Mouse (Mus musculus): Measurements from ENCODE around the gene Scrn1.

Gene Scrn1

GRCm38 (mm10) chr6:54481390-54482112 lies 84.7 kb downstream of the Scrn1 start:
- intact Hi-C loops (cut with DNase I): no loop called here

DNA sequence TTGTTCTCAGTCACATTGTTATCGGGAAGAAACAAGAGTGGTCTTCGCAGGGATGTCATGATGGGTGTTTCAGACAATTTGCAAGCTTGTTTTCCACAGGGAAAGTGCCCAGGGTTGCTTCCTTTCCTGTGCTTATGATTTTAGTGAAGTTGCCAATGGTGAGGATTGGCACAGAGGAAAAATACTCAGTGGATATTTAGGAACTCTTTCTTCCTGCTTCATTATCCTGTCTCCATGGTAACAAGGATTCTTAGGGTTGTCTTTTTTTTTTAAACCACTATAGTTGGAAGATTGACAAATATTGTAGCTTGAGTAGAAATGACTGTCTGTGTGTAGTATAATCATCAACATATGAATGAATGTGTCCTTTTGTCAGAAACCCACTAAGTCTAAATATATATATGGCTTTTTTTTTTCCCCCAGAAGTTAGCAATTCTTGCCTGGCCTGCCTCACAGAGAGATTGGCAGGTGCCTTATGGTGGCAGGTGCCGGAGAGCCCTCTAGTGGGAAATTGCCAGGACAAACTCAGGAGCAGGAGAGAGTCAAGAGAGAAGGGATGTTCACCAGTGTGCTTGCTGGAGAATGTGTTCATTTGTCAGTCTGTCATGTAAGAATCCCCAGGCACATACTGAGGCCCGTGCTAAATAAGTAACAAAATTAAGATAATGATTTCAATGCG lies 87.5 kb downstream of the Scrn1 start:
- intact Hi-C loops (cut with DNase I): loop anchor here (2.0 to 5.0 kb wide), 2 partner anchors 66 to 86 kb away; no protein-coding TSS in a partner anchor

DNA sequence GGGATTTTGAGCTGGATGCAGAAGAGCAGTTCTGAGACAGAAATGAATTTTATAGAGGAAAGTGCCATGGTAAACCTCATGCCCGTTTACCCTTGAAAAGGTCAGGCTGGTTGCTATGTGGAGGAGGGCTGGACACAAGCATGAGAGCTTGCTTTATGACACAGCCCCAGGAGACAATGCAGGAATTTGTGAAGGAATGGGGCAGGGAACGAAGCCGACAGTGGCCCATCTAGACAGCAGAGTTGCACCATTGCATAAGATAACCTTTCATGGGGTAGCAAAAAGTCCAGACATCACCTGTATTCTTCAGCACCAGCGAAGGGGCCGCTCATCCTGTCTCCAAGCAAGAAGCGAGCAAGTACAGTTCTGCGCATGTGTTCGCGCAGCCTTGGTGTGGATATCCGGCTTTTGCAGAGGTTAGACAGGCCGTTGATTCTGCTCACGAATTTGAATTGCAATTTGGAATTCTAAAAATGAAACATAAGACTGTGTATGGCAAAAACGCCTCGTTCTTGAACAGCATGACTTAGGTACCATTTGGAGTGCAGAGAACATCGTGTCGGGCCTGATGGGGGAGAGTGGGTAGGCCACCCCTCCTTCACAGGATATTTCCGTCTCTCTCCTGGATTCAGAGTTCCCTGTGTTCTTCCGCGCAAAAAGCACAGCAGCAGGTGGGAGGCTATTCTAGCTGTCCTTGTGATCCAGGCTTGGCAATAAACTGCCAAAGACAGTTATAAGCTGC lies 90.2 kb downstream of the Scrn1 start:
- intact Hi-C loops (cut with DNase I): loop anchor here (5.0 kb wide), 1 partner anchor 64 kb away; no protein-coding TSS in a partner anchor

GRCm38 (mm10) chr6:54472846-54473715 lies 93.2 kb downstream of the Scrn1 start:
- intact Hi-C loops (cut with DNase I): no loop called here

DNA sequence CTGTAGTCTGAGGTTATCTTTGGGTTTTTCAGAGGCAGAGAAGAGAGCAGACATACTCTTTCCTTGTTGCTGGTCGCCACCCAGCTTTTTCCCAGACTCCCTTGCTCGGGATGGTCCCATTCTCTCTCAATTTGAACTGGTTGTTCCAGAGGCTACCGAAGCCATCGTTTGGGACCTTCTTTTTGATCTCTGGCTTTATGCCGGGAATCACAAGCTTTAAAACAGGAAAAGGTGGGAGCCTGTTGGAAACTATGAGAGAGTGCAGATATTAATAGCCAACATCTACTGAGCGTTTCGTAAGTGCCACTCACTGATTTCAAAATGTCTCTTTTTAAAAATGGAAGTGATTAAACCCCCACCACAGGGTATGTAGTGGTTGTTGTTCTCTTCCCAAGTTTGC lies 94.4 kb downstream of the Scrn1 start:
- intact Hi-C loops (cut with DNase I): no loop called here

GRCm38 (mm10) chr6:54467371-54467770 lies 98.9 kb downstream of the Scrn1 start:
- intact Hi-C loops (cut with DNase I): no loop called here

DNA sequence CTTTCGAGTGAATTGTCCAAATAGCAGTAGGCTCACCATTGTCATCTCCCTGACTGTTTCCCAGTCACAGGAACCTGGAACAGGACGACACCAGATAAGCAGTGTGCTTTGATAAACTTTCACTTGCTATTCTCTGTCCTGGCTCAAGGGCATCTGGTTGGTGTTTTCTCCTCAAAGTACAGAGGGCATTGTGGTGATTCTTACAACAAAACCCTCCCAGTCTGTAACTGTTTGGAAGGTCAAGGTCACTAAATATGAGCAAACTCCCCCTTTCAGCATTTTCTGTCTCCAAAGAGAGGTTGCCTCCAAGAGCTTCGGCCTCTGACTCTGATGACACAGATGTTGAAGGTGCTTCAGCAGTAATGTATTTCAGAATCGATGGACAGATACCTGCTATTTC lies 101.4 kb downstream of the Scrn1 start:
- intact Hi-C loops (cut with DNase I): no loop called here

GRCm38 (mm10) chr6:54463701-54464458 lies 102.4 kb downstream of the Scrn1 start:
- intact Hi-C loops (cut with DNase I): no loop called here

DNA sequence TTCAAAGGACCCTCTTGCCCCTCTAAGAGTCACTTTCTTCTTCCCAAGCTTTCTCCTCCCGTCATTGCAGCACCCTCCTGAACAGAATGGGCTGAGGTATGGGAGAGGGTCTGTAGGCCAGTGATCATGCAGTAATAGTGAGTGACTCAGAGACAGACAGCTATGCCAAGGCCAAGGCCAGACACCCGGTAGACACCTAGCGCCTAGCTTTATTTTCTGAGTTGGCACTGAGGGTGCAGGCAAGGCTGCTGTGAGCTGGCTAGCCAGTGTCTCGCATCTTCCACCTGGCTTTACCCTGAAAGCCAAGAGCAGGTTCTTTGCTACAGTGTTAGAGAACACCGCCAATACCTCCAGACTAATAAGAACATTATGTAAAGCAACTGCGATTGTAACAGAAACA lies 103.5 kb downstream of the Scrn1 start:
- intact Hi-C loops (cut with DNase I): no loop called here

DNA sequence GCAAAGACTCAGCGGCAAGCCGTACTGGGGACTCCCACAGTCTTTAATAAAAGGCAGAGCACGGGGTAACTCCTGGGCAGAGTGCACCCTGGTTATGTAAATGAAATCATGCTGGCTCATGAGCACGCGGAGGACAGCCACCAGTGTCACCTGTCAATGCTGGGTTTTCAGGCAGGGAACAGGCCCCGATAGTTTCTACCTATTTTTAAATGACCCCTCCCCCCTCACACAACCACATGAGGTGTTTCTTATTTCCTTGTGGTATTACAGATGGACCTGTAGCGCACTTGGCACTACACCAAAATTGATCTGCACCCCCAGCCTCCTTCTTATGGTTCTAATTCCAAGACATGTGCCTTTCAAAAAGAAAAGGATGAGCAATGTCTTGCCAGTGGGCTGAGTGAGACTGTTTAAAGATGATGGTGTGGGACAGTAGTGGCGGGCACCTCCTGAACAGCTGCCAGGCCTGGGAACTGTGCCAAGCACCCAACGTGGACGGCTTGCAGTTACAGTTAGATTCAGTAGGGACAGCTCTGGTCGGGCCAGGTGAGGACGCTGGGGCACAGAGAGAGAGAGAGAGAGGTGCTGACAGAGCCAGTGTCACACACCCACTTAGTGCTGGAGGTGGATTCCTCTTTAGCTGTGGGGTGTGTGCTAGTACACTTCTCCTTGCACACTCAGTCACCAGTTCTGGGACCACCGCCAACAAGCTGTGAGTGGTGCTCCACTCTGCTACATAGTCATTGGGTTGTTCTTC lies 105.2 kb downstream of the Scrn1 start:
- intact Hi-C loops (cut with DNase I): no loop called here

- intact Hi-C loops (cut with DNase I): no loop called here
These were observed 105.9 kb downstream of the Scrn1 start for GRCm38 (mm10) chr6:54460172-54460914.

DNA sequence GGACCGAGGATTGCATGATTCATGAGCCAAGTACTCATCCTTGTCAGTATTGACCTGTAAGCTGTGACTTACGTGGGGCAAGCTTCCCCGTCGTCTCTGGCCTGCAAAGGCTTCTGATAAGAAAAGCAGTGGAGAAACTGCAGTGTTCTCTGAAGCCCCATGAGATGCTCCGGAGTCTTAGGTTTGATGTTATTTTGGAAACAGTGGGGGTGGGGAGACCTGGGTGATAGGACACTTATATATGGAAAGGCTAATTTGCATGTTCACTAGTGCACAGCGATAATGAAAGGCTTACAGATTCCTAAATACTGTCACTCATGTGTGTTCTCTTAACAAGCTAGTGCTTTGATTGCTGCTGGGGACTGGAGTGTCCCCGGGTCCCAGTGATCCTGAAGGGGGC lies 106.6 kb downstream of the Scrn1 start:
- intact Hi-C loops (cut with DNase I): no loop called here

All from adrenal gland (tissue).